Mouse (Mus musculus) MEL (cell line): ENCODE measurements at regions not wholly inside any gene's neighbourhood (a gene's known extent, or its start where the extent isn't known, plus 50 kb on each side); places are given as distances from the start of the nearest gene placed in this dataset.

Experiments used
- CTCF ChIP-seq, 3 experiments: IDR thresholded peaks in 2 of 3; conservative IDR thresholded peaks in 1 of 3; 2 replicates each; pipeline ENCODE4 v1.5.1; 2011 to 2012; ENCODE audit warnings: low read length in 3 of 3, low read depth in 2 of 3, mild to moderate bottlenecking in 2 of 3, improper control_type of control experiment in 1 of 3, inconsistent platforms in 1 of 3, mixed read lengths in 1 of 3, moderate library complexity in 1 of 3; ENCODE audit not compliant: control insufficient read depth in 1 of 3, insufficient read depth in 1 of 3, poor library complexity in 1 of 3, severe bottlenecking in 1 of 3
- RCOR1 ChIP-seq: IDR thresholded peaks from 2 replicates; pipeline ENCODE4 v1.6.1; 2012; ENCODE audit warnings: low read depth, mild to moderate bottlenecking, inconsistent platforms, low read length, improper control_type of control experiment

DNA sequence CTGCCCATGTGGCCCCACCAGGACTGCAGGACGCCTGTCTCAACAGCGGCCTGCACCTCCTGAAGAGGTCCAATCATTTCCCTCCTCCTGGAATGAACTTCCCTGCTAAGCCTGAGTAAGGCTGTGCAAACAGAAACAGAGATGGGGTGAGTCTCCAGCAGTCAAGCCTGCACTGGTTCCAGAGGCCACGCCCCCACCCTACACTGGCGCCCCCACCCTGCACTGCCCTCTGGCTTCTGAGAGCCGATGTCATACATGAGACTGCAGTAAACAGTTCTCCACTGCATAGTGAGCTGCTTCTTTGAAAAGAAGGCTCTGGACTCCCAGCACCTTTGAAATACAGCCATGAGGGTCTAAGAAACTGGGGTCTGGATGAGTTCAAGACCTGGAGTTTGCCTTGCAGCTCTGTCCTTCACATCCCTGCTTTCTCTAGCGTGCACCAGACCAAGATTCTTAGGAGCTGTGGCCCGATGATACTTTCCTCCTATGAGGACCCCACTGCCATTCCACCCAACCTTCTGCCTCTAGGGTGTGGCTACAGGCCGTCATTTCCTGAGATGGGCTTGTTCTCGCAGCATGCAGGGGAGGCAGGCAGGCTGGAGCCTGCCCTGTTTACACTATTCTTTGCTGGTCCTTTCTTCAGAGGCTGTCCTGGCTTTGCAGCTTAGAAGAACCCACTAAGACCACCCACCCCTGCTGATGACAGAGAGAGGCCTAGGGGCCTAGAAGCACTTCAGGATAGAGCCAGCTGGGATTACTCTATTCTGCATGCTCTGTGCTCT, 144.0 kb upstream of the Camk1g start:
- no peak for TF ChIP-seq RCOR1
- TF ChIP-seq CTCF (IDR thresholded peaks at IDR 0.05 in 2 of 3, conservative IDR thresholded peaks at IDR 0.05 in 1 of 3; ENCODE audit: control insufficient read depth in 1 of 3, insufficient read depth in 1 of 3, low read depth in 2 of 3, low read length in 3 of 3, poor library complexity in 1 of 3, severe bottlenecking in 1 of 3), result no peak
